Comparison of ENCODE assay signal across 8 mouse cellular contexts in genomic region chr3:37655933-37656633, GRCm38 (mm10). TPM values are rescaled to one million over a fixed set of nuclear protein-coding genes. Genes with fewer than 3 reads are reported as not detected.
DNase-seq lines count a peak whose midpoint lies in the region; ATAC-seq and TF ChIP-seq lines count a peak whose summit lies in the region.

No protein-coding gene starts in this region.

- no peak for DNase-seq in heart, postnatal 25 days (ENCODE audit: low spot score)

- intact Hi-C loops in heart, postnatal 25 days (cut with DNase I), result no loop called here

- H3K4me2 ChIP-seq in heart, embryonic 11.5 days, result peak overlapping the region; percentile 62
- H3K4me2 ChIP-seq in embryonic facial prominence, embryonic 12.5 days (replicated peaks), result peak overlapping the region; percentile 43
- peak overlapping the region; percentile 37 for H3K4me2 ChIP-seq in intestine, postnatal 0 days (replicated peaks; ENCODE audit: low read depth)
- H3K4me2 ChIP-seq in neural tube, embryonic 13.5 days, result peak overlapping the region; percentile 50

- H3K4me1 ChIP-seq in heart, embryonic 11.5 days (ENCODE audit: control insufficient read depth, insufficient read depth, low read length), result peaks cover 9% of the 10 kb centered on the region
- H3K4me1 ChIP-seq in embryonic facial prominence, embryonic 12.5 days, result peaks cover 18% of the 10 kb centered on the region
- peaks cover 6% of the 10 kb centered on the region; the same call in 1 of the 2 replicates for H3K4me1 ChIP-seq in intestine, postnatal 0 days (replicated peaks; ENCODE audit: control insufficient read depth, insufficient read depth, low read length)
- H3K4me1 ChIP-seq in neural tube, embryonic 13.5 days (replicated peaks), result peaks cover 27% of the 10 kb centered on the region

- no peak for ATAC-seq in heart, embryonic 11.5 days (replicated peaks; ENCODE audit: insufficient number of reproducible peaks, low FRiP score, low TSS enrichment)
- ATAC-seq in CD4-positive, CD25-positive, alpha-beta regulatory T cell, adult 4 months, result peak; percentile 11
- ATAC-seq in embryonic facial prominence, embryonic 12.5 days (ENCODE audit: insufficient number of reproducible peaks, insufficient read depth, low FRiP score, low TSS enrichment), result no peak
- ATAC-seq in intestine, postnatal 0 days, result no peak
- peak; percentile 44 for ATAC-seq in neural tube, embryonic 13.5 days (ENCODE audit: low read depth)
- no peak for ATAC-seq in megakaryocyte-erythroid progenitor cell, adult 5-6 weeks (replicated peaks; ENCODE audit: low FRiP score, low TSS enrichment, poor library complexity, severe bottlenecking)
- ATAC-seq in activated CD4-positive, CD25-positive, alpha-beta regulatory T cell, adult 4 months, result no peak

- H3K36me3 ChIP-seq in heart, embryonic 11.5 days (ENCODE audit: control insufficient read depth, insufficient read depth, low read length), result no peaks in the 10 kb centered on the region
- H3K36me3 ChIP-seq in embryonic facial prominence, embryonic 12.5 days, result no peaks in the 10 kb centered on the region
- no peaks in the 10 kb centered on the region for H3K36me3 ChIP-seq in intestine, postnatal 0 days (ENCODE audit: control insufficient read depth, insufficient read depth)
- H3K36me3 ChIP-seq in neural tube, embryonic 13.5 days, result no peaks in the 10 kb centered on the region

- no peak for TF ChIP-seq CTCF in intestine, postnatal 0 days (IDR thresholded peaks at IDR 0.05; ENCODE audit: low read depth)

- 24% methylated on average over 20 of the region's 20 CpGs for WGBS in heart, embryonic 11.5 days (ENCODE audit: insufficient replicate concordance)
- WGBS in embryonic facial prominence, embryonic 12.5 days, result 17% methylated on average over 20 of the region's 20 CpGs
- 42% methylated on average over 20 of the region's 20 CpGs for WGBS in intestine, postnatal 0 days
- 21% methylated on average over 20 of the region's 20 CpGs for WGBS in neural tube, embryonic 13.5 days

- H3K4me3 ChIP-seq in heart, embryonic 11.5 days (ENCODE audit: low read depth, low read length), result peak overlapping the region; percentile 26
- H3K4me3 ChIP-seq in embryonic facial prominence, embryonic 12.5 days, result no peak overlapping the region
- H3K4me3 ChIP-seq in intestine, postnatal 0 days (ENCODE audit: low read depth, low read length), result no peak overlapping the region
- H3K4me3 ChIP-seq in neural tube, embryonic 13.5 days, result peak overlapping the region; percentile 27

- H3K27me3 ChIP-seq in heart, embryonic 11.5 days (ENCODE audit: control insufficient read depth, insufficient read depth, low read length), result peaks cover 13% of the 10 kb centered on the region
- peaks cover 11% of the 10 kb centered on the region; the same call in 1 of the 2 replicates for H3K27me3 ChIP-seq in embryonic facial prominence, embryonic 12.5 days
- no peaks in the 10 kb centered on the region for H3K27me3 ChIP-seq in intestine, postnatal 0 days (replicated peaks; ENCODE audit: control insufficient read depth, insufficient read depth, low read length)
- peaks cover 50% of the 10 kb centered on the region for H3K27me3 ChIP-seq in neural tube, embryonic 13.5 days

- H3K27ac ChIP-seq in heart, embryonic 11.5 days (ENCODE audit: low read depth, low read length), result no peak overlapping the region
- H3K27ac ChIP-seq in embryonic facial prominence, embryonic 12.5 days, result no peak overlapping the region
- H3K27ac ChIP-seq in intestine, postnatal 0 days (ENCODE audit: low read depth, low read length), result no peak overlapping the region
- H3K27ac ChIP-seq in neural tube, embryonic 13.5 days (replicated peaks), result no peak overlapping the region

- no peaks in the 10 kb centered on the region for H3K9me3 ChIP-seq in heart, embryonic 11.5 days (replicated peaks; ENCODE audit: control insufficient read depth, low read length)
- H3K9me3 ChIP-seq in embryonic facial prominence, embryonic 12.5 days, result no peaks in the 10 kb centered on the region
- H3K9me3 ChIP-seq in intestine, postnatal 0 days (ENCODE audit: control insufficient read depth), result no peaks in the 10 kb centered on the region
- H3K9me3 ChIP-seq in neural tube, embryonic 13.5 days, result no peaks in the 10 kb centered on the region

- peak overlapping the region; percentile 52; the same call in 1 of the 2 replicates for H3K9ac ChIP-seq in heart, embryonic 11.5 days (ENCODE audit: low read depth, low read length)
- no peak overlapping the region for H3K9ac ChIP-seq in embryonic facial prominence, embryonic 12.5 days
- H3K9ac ChIP-seq in intestine, postnatal 0 days (ENCODE audit: low read depth, low read length), result no peak overlapping the region
- H3K9ac ChIP-seq in neural tube, embryonic 13.5 days, result peak overlapping the region; percentile 43

RNA-seq across cellular contexts. Expression of gene Spry1, which starts 16.3 kb away (rescaled TPM):
- 4.8 and 6.3 TPM in 2 replicates for polyA plus RNA-seq in heart, embryonic 11.5 days (2014; fragmentation: Nextera tagmentation; extraction: Ambion mirVana)
- total RNA-seq in heart, postnatal 25 days (2021), result 10 to 100 TPM; 22.6 to 22.8 TPM
- 10 to 100 TPM in 1 of 2 experiments, 1 to 10 TPM in 1; 9.2 to 11.5 TPM for polyA plus RNA-seq in CD4-positive, CD25-positive, alpha-beta regulatory T cell, adult 4 months (2017; shearing (Covaris generic))
- 12.8 and 13.6 TPM in 2 replicates for polyA plus RNA-seq in embryonic facial prominence, embryonic 12.5 days (2016; fragmentation: Nextera tagmentation; extraction: Ambion mirVana)
- polyA plus RNA-seq in intestine, postnatal 0 days (2015; fragmentation: Nextera tagmentation; extraction: Ambion mirVana), result 7.9 and 9.2 TPM in 2 replicates
- polyA plus RNA-seq in neural tube, embryonic 13.5 days (2015; fragmentation: Nextera tagmentation; extraction: Ambion mirVana), result 4.4 TPM in 2 replicates
- total RNA-seq in megakaryocyte-erythroid progenitor cell, adult 5-6 weeks (2014; fragmentation: Nextera tagmentation), result 0.20 and 2.7 TPM in 2 replicates
- 1.3 and 3.3 TPM in 2 replicates for total RNA-seq in megakaryocyte-erythroid progenitor cell, adult 5-6 weeks (2017)
- polyA plus RNA-seq in activated CD4-positive, CD25-positive, alpha-beta regulatory T cell, adult 4 months (2017; shearing (Covaris generic)), result 10 to 100 TPM; 10.2 to 10.3 TPM

Comparison
In these comparisons a context has a peak if more than half of its experiments do, and no peak if none do; other contexts are left out.
1. ATAC-seq: peak in CD4-positive, CD25-positive, alpha-beta regulatory T cell, adult 4 months (single experiment) and neural tube, embryonic 13.5 days (single experiment); none in heart, embryonic 11.5 days (single experiment), embryonic facial prominence, embryonic 12.5 days (single experiment), intestine, postnatal 0 days (single experiment), megakaryocyte-erythroid progenitor cell, adult 5-6 weeks (single experiment) and activated CD4-positive, CD25-positive, alpha-beta regulatory T cell, adult 4 months (single experiment).
2. H3K4me3 ChIP-seq: peak in heart, embryonic 11.5 days (single experiment) and neural tube, embryonic 13.5 days (single experiment); none in embryonic facial prominence, embryonic 12.5 days (single experiment) and intestine, postnatal 0 days (single experiment).
3. H3K9ac ChIP-seq: peak in heart, embryonic 11.5 days (single experiment) and neural tube, embryonic 13.5 days (single experiment); none in embryonic facial prominence, embryonic 12.5 days (single experiment) and intestine, postnatal 0 days (single experiment).
4. Peak in every context shown above with its lines, with median percentiles within 50 percentile points of each other: H3K4me2 ChIP-seq.